Mouse (Mus musculus) limb, embryonic 12.5 days (tissue): ENCODE results near the gene Cyb5r3. TPM values are rescaled to one million over a fixed set of nuclear protein-coding genes. Genes with fewer than 3 reads are reported as not detected.

Source experiments
- ATAC-seq: fragments of 200-750 bp; cut with Nextera tagmentation; 2 replicates; pipeline ENCODE4 v1.8.0; 2017; ENCODE audit warnings: low read depth, moderate TSS enrichment; ENCODE audit not compliant: insufficient number of reproducible peaks, insufficient read depth, low FRiP score, low TSS enrichment
- H3K27ac ChIP-seq: fragments of 300-500 bp; sonication (generic); 2 replicates; pipeline ENCODE4 v1.5.1; 2016; ENCODE audit warnings: mild to moderate bottlenecking, moderate library complexity
- H3K27me3 ChIP-seq: fragments of 300-500 bp; sonication (generic); 2 replicates; pipeline ENCODE4 v1.6.1; 2016; ENCODE audit warnings: mild to moderate bottlenecking, moderate library complexity
- H3K36me3 ChIP-seq: fragments of 300-500 bp; sonication (generic); 2 replicates; pipeline ENCODE4 v1.6.1; 2016; ENCODE audit warnings: mild to moderate bottlenecking, moderate library complexity
- H3K4me1 ChIP-seq: fragments of 300-500 bp; sonication (generic); replicated peaks from 2 replicates; pipeline ENCODE4 v1.6.1; 2016
- H3K4me2 ChIP-seq: fragments of 300-500 bp; sonication (generic); 2 replicates; pipeline ENCODE4 v1.6.1; 2016; ENCODE audit warnings: mild to moderate bottlenecking, moderate library complexity
- H3K4me3 ChIP-seq: fragments of 300-500 bp; sonication (generic); replicated peaks from 2 replicates; pipeline ENCODE4 v1.5.1; 2016; ENCODE audit warnings: mild to moderate bottlenecking
- H3K9ac ChIP-seq: fragments of 300-500 bp; sonication (generic); replicated peaks from 2 replicates; pipeline ENCODE4 v1.6.1; 2016; ENCODE audit warnings: mild to moderate bottlenecking, moderate library complexity
- H3K9me3 ChIP-seq: fragments of 300-500 bp; sonication (generic); 2 replicates; pipeline ENCODE4 v1.6.1; 2016; ENCODE audit warnings: mild to moderate bottlenecking, moderate library complexity
- WGBS: fragments of 180-500 bp; shearing (Covaris S2); methylation state at CpG from one replicate; pipeline ENCODE4 v1.1.7; 2016; 5-methylcytosine and 5-hydroxymethylcytosine counted together
- polyA plus RNA-seq: library from polyadenylated mRNA; unstranded; fragments of >200 nt; fragmentation: Nextera tagmentation; extraction: Ambion mirVana; gene quantifications from 2 replicates; pipeline ENCODE4 v1.2.1, GENCODE M21; 2016

Cyb5r3 gene
- polyA plus RNA-seq, 1 experiment from 2014 or later: 85.8 TPM

- Histone ChIP-seq H3K9me3 (no peaks in the 10 kb centered on the region), H3K4me1 (peaks cover 28% of the 10 kb centered on the region), H3K27me3 (no peaks in the 10 kb centered on the region), H3K27ac (no peak overlapping the region), H3K4me2 (no peak overlapping the region), H3K36me3 (peaks cover 17% of the 10 kb centered on the region), H3K9ac (no peak overlapping the region), H3K4me3 (no peak overlapping the region)
- 77% methylated on average over 3 of the region's 3 CpGs for WGBS
- no peak for ATAC-seq
Observed at GRCm38 (mm10) chr15:83168311-83168710, 4.1 kb downstream of the Cyb5r3 start.

- no peak overlapping the region for H3K9ac ChIP-seq
- no peak for ATAC-seq
Observed at GRCm38 (mm10) chr15:83167550-83168065, 4.8 kb downstream of the Cyb5r3 start.

GRCm38 (mm10) chr15:83167126-83167525 lies 5.3 kb downstream of the Cyb5r3 start:
- ATAC-seq: no peak
- Histone ChIP-seq H3K36me3 (peaks cover 29% of the 10 kb centered on the region), H3K4me2 (no peak overlapping the region), H3K27me3 (no peaks in the 10 kb centered on the region), H3K9ac (no peak overlapping the region), H3K27ac (no peak overlapping the region), H3K9me3 (no peaks in the 10 kb centered on the region), H3K4me3 (no peak overlapping the region), H3K4me1 (peaks cover 20% of the 10 kb centered on the region)
- 68% methylated on average over 5 of the region's 5 CpGs for WGBS

More at GRCm38 (mm10) chr15:83167550-83168065, 4.8 kb downstream of the Cyb5r3 start:
- no peaks in the 10 kb centered on the region for H3K27me3 ChIP-seq
- H3K4me2 ChIP-seq: no peak overlapping the region
- WGBS: 88% methylated on average over 8 of the region's 8 CpGs
- H3K27ac ChIP-seq: no peak overlapping the region
- peaks cover 24% of the 10 kb centered on the region for H3K36me3 ChIP-seq
- no peak overlapping the region for H3K4me3 ChIP-seq
- no peaks in the 10 kb centered on the region for H3K9me3 ChIP-seq
- peaks cover 21% of the 10 kb centered on the region for H3K4me1 ChIP-seq

GRCm38 (mm10) chr15:83166642-83167041 lies 5.8 kb downstream of the Cyb5r3 start:
- Histone ChIP-seq H3K27ac (peak overlapping the region; percentile 57), H3K36me3 (peaks cover 34% of the 10 kb centered on the region), H3K4me3 (no peak overlapping the region), H3K27me3 (no peaks in the 10 kb centered on the region), H3K9ac (no peak overlapping the region), H3K4me2 (no peak overlapping the region), H3K4me1 (peaks cover 19% of the 10 kb centered on the region), H3K9me3 (no peaks in the 10 kb centered on the region)
- 84% methylated on average over 3 of the region's 3 CpGs for WGBS
- no peak for ATAC-seq

- ATAC-seq: no peak
- Histone ChIP-seq H3K36me3 (peaks cover 43% of the 10 kb centered on the region), H3K4me2 (no peak overlapping the region), H3K4me1 (peaks cover 10% of the 10 kb centered on the region), H3K4me3 (no peak overlapping the region), H3K27ac (no peak overlapping the region), H3K9ac (no peak overlapping the region), H3K9me3 (no peaks in the 10 kb centered on the region), H3K27me3 (no peaks in the 10 kb centered on the region)
- WGBS: 89% methylated on average over 13 of the region's 13 CpGs
Observed at GRCm38 (mm10) chr15:83165526-83166315, 6.7 kb downstream of the Cyb5r3 start.

- H3K9ac ChIP-seq: no peak overlapping the region
- H3K27ac ChIP-seq: 0 out of 2 replicates have a peak overlapping the region, but pooled peaks have one; percentile 41
- H3K27me3 ChIP-seq: no peaks in the 10 kb centered on the region
- no peak for ATAC-seq
- no peak overlapping the region for H3K4me2 ChIP-seq
- H3K36me3 ChIP-seq: peaks cover 50% of the 10 kb centered on the region
- H3K9me3 ChIP-seq: no peaks in the 10 kb centered on the region
- no peak overlapping the region for H3K4me3 ChIP-seq
- 74% methylated on average over 5 of the region's 5 CpGs for WGBS
- peaks cover 6% of the 10 kb centered on the region for H3K4me1 ChIP-seq
Observed at GRCm38 (mm10) chr15:83164971-83165471, 7.4 kb downstream of the Cyb5r3 start.

GRCm38 (mm10) chr15:83162818-83163485 lies 9.4 kb downstream of the Cyb5r3 start:
- Histone ChIP-seq H3K27ac (no peak overlapping the region), H3K27me3 (no peaks in the 10 kb centered on the region), H3K4me1 (no peaks in the 10 kb centered on the region), H3K4me2 (no peak overlapping the region), H3K4me3 (no peak overlapping the region), H3K9ac (no peak overlapping the region), H3K36me3 (peaks cover 71% of the 10 kb centered on the region), H3K9me3 (no peaks in the 10 kb centered on the region)
- 90% methylated on average over 11 of the region's 11 CpGs for WGBS
- no peak for ATAC-seq

- H3K9me3 ChIP-seq: no peaks in the 10 kb centered on the region
- no peak overlapping the region for H3K27ac ChIP-seq
- no peaks in the 10 kb centered on the region for H3K4me1 ChIP-seq
- ATAC-seq: no peak
- WGBS: 100% methylated on average over 4 of the region's 4 CpGs
- H3K36me3 ChIP-seq: peaks cover 80% of the 10 kb centered on the region
- H3K4me3 ChIP-seq: no peak overlapping the region
- H3K4me2 ChIP-seq: no peak overlapping the region
- H3K27me3 ChIP-seq: no peaks in the 10 kb centered on the region
- no peak overlapping the region for H3K9ac ChIP-seq
Observed at GRCm38 (mm10) chr15:83162001-83162400, 10.4 kb downstream of the Cyb5r3 start.

- Histone ChIP-seq H3K9me3 (no peaks in the 10 kb centered on the region), H3K27ac (no peak overlapping the region), H3K4me2 (no peak overlapping the region), H3K4me3 (no peak overlapping the region), H3K4me1 (no peaks in the 10 kb centered on the region), H3K36me3 (peaks cover 84% of the 10 kb centered on the region), H3K27me3 (no peaks in the 10 kb centered on the region), H3K9ac (no peak overlapping the region)
- no peak for ATAC-seq
- WGBS: 64% methylated on average over 10 of the region's 10 CpGs
Observed at GRCm38 (mm10) chr15:83161062-83161748, 11.2 kb downstream of the Cyb5r3 start.

GRCm38 (mm10) chr15:83160561-83160960 lies 11.8 kb downstream of the Cyb5r3 start:
- Histone ChIP-seq H3K4me2 (no peak overlapping the region), H3K9me3 (no peaks in the 10 kb centered on the region), H3K27ac (no peak overlapping the region), H3K36me3 (peaks cover 85% of the 10 kb centered on the region), H3K27me3 (no peaks in the 10 kb centered on the region), H3K4me3 (no peak overlapping the region), H3K4me1 (no peaks in the 10 kb centered on the region), H3K9ac (no peak overlapping the region)
- no peak for ATAC-seq
- WGBS: 95% methylated on average over 4 of the region's 4 CpGs

GRCm38 (mm10) chr15:83159823-83160222 lies 12.6 kb downstream of the Cyb5r3 start:
- Histone ChIP-seq H3K36me3 (peaks cover 79% of the 10 kb centered on the region), H3K9ac (no peak overlapping the region), H3K4me3 (no peak overlapping the region), H3K27ac (no peak overlapping the region), H3K9me3 (no peaks in the 10 kb centered on the region), H3K27me3 (no peaks in the 10 kb centered on the region), H3K4me1 (no peaks in the 10 kb centered on the region), H3K4me2 (no peak overlapping the region)
- 95% methylated on average over 9 of the region's 9 CpGs for WGBS
- no peak for ATAC-seq
